Mouse (Mus musculus) embryonic facial prominence, embryonic 12.5 days (tissue): ENCODE measurements around the gene Gm7271. TPM values are rescaled to one million over a fixed set of nuclear protein-coding genes. Genes with fewer than 3 reads are reported as not detected.

Experiments
- ATAC-seq: fragments of 200-750 bp; cut with Nextera tagmentation; 2 replicates; pipeline ENCODE4 v1.8.0; 2017; ENCODE audit not compliant: insufficient number of reproducible peaks, insufficient read depth, low FRiP score, low TSS enrichment
- H3K27ac ChIP-seq: fragments of 300-500 bp; sonication (generic); 2 replicates; pipeline ENCODE4 v1.5.1; 2016; ENCODE audit warnings: mild to moderate bottlenecking
- H3K27me3 ChIP-seq: fragments of 300-500 bp; sonication (generic); 2 replicates; pipeline ENCODE4 v1.6.1; 2016; ENCODE audit warnings: mild to moderate bottlenecking, moderate library complexity
- H3K36me3 ChIP-seq: fragments of 300-500 bp; sonication (generic); 2 replicates; pipeline ENCODE4 v1.6.1; 2016; ENCODE audit warnings: mild to moderate bottlenecking
- H3K4me1 ChIP-seq: fragments of 300-500 bp; sonication (generic); 2 replicates; pipeline ENCODE4 v1.6.1; 2016
- H3K4me2 ChIP-seq: fragments of 300-500 bp; sonication (generic); replicated peaks from 2 replicates; pipeline ENCODE4 v1.6.1; 2016; ENCODE audit warnings: mild to moderate bottlenecking, moderate library complexity
- H3K4me3 ChIP-seq: fragments of 300-500 bp; sonication (generic); 2 replicates; pipeline ENCODE4 v1.5.1; 2016; ENCODE audit warnings: mild to moderate bottlenecking
- H3K9ac ChIP-seq: fragments of 300-500 bp; sonication (generic); 2 replicates; pipeline ENCODE4 v1.6.1; 2016; ENCODE audit warnings: mild to moderate bottlenecking, moderate library complexity
- H3K9me3 ChIP-seq: fragments of 300-500 bp; sonication (generic); 2 replicates; pipeline ENCODE4 v1.6.1; 2016; ENCODE audit warnings: mild to moderate bottlenecking, moderate library complexity
- WGBS: fragments of 180-500 bp; shearing (Covaris S2); methylation state at CpG from one replicate; pipeline ENCODE4 v1.1.7; 2016; 5-methylcytosine and 5-hydroxymethylcytosine counted together
- polyA plus RNA-seq: library from polyadenylated mRNA; unstranded; fragments of >200 nt; fragmentation: Nextera tagmentation; extraction: Ambion mirVana; gene quantifications from 2 replicates; pipeline ENCODE4 v1.2.1, GENCODE M21; 2016

Gm7271 gene
- polyA plus RNA-seq, 1 experiment from 2014 or later, result 3.9 TPM

DNA sequence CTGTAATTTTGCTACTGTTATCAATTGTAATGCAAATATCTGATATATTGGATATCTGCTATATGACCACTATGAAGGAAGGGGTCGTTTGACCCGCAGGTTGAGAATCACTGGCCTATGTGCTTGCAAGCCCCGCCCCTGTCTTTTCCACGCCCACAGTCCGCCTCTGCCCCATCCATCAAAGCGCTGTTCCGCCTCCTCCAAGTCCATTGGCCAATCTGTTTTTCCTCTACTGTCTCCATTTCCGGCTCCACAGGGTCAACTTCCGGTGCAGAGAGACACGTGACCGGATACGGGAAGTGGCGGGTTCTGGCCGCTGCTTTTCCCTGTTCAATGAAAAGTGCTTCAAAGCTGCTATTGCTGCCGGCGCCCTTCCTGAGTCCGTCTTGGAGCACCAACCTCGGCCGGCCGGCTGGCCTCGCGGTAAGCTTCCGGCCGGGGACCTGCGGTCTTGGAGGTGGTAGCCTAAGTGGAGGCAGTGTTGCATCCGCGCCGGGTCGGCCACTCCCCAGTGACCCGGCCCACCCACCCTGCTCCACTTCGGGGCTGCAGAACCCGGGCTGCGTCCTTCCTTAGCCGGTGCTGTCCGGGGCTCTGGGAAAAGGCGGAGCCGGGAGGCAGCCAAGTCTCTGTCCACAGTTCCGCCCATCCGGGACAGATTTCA, 45.3 kb downstream of the Gm7271 start, which contains the start of gene Exoc1:
Exoc1 (plus strand) TSS at position 272 of the 664 bp plus-strand sequence.
- 1% methylated on average over 39 of the region's 39 CpGs for WGBS
- peak within 1 kb of the TSS; percentile 77 for H3K9ac ChIP-seq
- peak within 1 kb of the TSS; percentile 96 for H3K4me3 ChIP-seq
- peaks cover 10% of the 10 kb centered on the region for H3K4me1 ChIP-seq
- ATAC-seq, result peak; percentile 98
- no peaks in the 10 kb centered on the region for H3K9me3 ChIP-seq
- H3K27me3 ChIP-seq, result no peaks in the 10 kb centered on the region
- H3K27ac ChIP-seq, result peak within 1 kb of the TSS; percentile 85
- peak within 1 kb of the TSS; percentile 93 for H3K4me2 ChIP-seq
- H3K36me3 ChIP-seq, result 0 out of 2 replicates have a peak, but pooled peaks cover 4% of the 10 kb centered on the region

DNA sequence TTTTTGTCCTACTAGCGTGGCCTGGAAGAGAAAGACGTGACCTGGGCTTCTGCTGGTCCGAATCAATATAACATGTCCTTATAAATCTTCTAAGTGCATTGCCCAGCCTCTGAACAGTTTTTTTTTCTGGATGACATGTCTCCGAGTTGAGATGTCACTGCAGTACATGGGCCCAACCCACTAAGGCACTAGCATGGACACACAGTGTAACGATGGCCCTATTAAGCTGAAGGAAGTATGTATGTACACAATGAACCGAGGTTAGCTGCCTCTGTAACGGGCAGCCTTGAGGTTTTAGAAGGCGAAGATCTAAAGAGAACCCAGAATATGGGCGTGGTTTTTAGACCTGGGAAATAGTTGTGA, 45.8 kb downstream of the Gm7271 start:
- peak overlapping the region; percentile 77 for H3K9ac ChIP-seq
- H3K4me3 ChIP-seq, result peak overlapping the region; percentile 96
- H3K36me3 ChIP-seq, result 0 out of 2 replicates have a peak, but pooled peaks cover 4% of the 10 kb centered on the region
- H3K4me2 ChIP-seq, result peak overlapping the region; percentile 93
- peak overlapping the region; percentile 85; the same call in 1 of the 2 replicates for H3K27ac ChIP-seq
- no peaks in the 10 kb centered on the region for H3K27me3 ChIP-seq
- WGBS, result 12% methylated on average over 9 of the region's 9 CpGs
- peaks cover 10% of the 10 kb centered on the region for H3K4me1 ChIP-seq
- 0 out of 2 replicates have a peak, but pooled peaks have one; percentile 11 for ATAC-seq
- no peaks in the 10 kb centered on the region for H3K9me3 ChIP-seq

DNA sequence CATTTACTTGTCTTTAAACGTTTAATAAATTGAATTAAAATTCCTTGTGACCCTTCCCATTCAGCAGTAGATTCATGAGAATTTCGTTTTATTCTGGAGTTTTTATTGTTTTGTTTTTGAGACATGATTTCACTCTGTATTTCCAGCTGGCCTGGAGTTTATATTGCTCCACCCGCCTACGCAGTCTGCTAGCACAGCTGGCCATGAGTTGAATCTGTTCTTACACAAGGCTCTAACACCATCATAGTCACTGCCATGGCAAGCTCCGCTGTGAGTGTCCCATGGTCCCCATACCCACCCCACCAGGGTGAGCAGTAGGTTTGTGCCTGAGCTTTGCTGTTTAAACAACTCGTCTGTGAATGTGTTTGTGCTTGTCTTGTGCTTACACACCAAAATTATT, 49.3 kb downstream of the Gm7271 start:
- H3K9ac ChIP-seq, result no peak overlapping the region
- ATAC-seq, result no peak
- no peak overlapping the region for H3K4me3 ChIP-seq
- H3K36me3 ChIP-seq, result peaks cover 28% of the 10 kb centered on the region
- WGBS, result 87% methylated on average over 6 of the region's 6 CpGs
- H3K4me2 ChIP-seq, result no peak overlapping the region
- H3K4me1 ChIP-seq, result peaks cover 10% of the 10 kb centered on the region
- no peaks in the 10 kb centered on the region for H3K9me3 ChIP-seq
- H3K27ac ChIP-seq, result no peak overlapping the region
- H3K27me3 ChIP-seq, result no peaks in the 10 kb centered on the region

- H3K27me3 ChIP-seq, result no peaks in the 10 kb centered on the region
- 78% methylated on average over 1 of the region's 1 CpGs for WGBS
- H3K9me3 ChIP-seq, result no peaks in the 10 kb centered on the region
- H3K4me2 ChIP-seq, result no peak overlapping the region
- no peak overlapping the region for H3K4me3 ChIP-seq
- no peak for ATAC-seq
- H3K9ac ChIP-seq, result no peak overlapping the region
- no peaks in the 10 kb centered on the region for H3K4me1 ChIP-seq
- no peak overlapping the region for H3K27ac ChIP-seq
- peaks cover 37% of the 10 kb centered on the region for H3K36me3 ChIP-seq
Measured at GRCm38 (mm10) chr5:76536231-76536630, 52.4 kb downstream of the Gm7271 start.

GRCm38 (mm10) chr5:76537578-76537977, 53.7 kb downstream of the Gm7271 start:
- H3K4me2 ChIP-seq, result no peak overlapping the region
- H3K9ac ChIP-seq, result no peak overlapping the region
- no peaks in the 10 kb centered on the region for H3K27me3 ChIP-seq
- H3K27ac ChIP-seq, result no peak overlapping the region
- H3K36me3 ChIP-seq, result peaks cover 45% of the 10 kb centered on the region
- H3K4me3 ChIP-seq, result no peak overlapping the region
- no peak for ATAC-seq
- WGBS, result 94% methylated on average over 10 of the region's 10 CpGs
- no peaks in the 10 kb centered on the region for H3K4me1 ChIP-seq
- H3K9me3 ChIP-seq, result no peaks in the 10 kb centered on the region

DNA sequence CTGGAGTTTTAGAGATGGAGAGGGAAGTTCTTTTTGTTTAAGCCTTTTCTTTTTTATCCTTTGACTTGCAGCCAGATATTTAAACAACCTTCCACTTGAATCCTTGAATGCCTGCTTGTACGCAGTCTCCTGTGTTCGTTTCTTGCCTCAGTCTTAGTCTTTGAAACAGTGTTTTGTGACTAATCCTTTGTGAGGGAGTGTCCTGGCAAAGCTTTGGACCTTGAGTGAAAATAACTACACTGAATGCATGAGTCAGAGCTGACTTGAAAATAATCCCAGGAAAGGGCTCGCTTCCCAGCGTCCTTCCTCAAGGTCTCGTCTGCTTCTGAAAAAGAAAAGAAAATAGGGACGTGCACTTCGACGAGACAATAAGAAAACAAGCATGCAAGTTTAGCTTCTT, 56.3 kb downstream of the Gm7271 start:
- no peaks in the 10 kb centered on the region for H3K9me3 ChIP-seq
- H3K9ac ChIP-seq, result no peak overlapping the region
- ATAC-seq, result no peak
- H3K27ac ChIP-seq, result no peak overlapping the region
- H3K27me3 ChIP-seq, result no peaks in the 10 kb centered on the region
- 89% methylated on average over 8 of the region's 8 CpGs for WGBS
- no peak overlapping the region for H3K4me2 ChIP-seq
- H3K4me1 ChIP-seq, result no peaks in the 10 kb centered on the region
- H3K4me3 ChIP-seq, result no peak overlapping the region
- peaks cover 62% of the 10 kb centered on the region for H3K36me3 ChIP-seq

GRCm38 (mm10) chr5:76540842-76541241, 57.0 kb downstream of the Gm7271 start:
- Histone ChIP-seq H3K9ac (no peak overlapping the region), H3K4me2 (no peak overlapping the region), H3K4me1 (no peaks in the 10 kb centered on the region), H3K27ac (no peak overlapping the region), H3K36me3 (peaks cover 57% of the 10 kb centered on the region), H3K9me3 (no peaks in the 10 kb centered on the region), H3K4me3 (no peak overlapping the region), H3K27me3 (no peaks in the 10 kb centered on the region)
- ATAC-seq, result no peak

DNA sequence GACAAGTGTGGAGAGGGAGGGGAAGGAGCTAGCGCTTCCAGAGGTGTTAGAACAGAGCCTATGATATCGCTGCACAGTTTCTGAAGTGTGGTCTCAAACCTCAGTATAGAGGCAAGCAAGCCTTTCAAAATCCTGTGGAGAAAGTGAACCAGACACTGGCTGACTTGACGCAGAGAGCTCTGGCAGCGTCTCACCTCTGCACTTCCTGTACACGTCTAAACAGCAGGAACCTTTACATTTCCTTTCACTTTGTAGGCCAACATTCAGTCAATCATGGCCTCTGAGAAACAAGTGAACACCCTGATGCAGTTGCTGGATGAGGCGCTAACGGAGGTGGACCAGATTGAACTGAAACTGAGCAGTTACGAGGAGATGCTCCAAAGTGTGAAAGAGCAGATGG, 59.4 kb downstream of the Gm7271 start:
- H3K9me3 ChIP-seq, result no peaks in the 10 kb centered on the region
- no peak for ATAC-seq
- H3K4me2 ChIP-seq, result no peak overlapping the region
- no peak overlapping the region for H3K9ac ChIP-seq
- WGBS, result 94% methylated on average over 8 of the region's 8 CpGs
- H3K36me3 ChIP-seq, result peaks cover 48% of the 10 kb centered on the region
- H3K27ac ChIP-seq, result no peak overlapping the region
- H3K4me1 ChIP-seq, result no peaks in the 10 kb centered on the region
- no peaks in the 10 kb centered on the region for H3K27me3 ChIP-seq
- H3K4me3 ChIP-seq, result no peak overlapping the region

GRCm38 (mm10) chr5:76550426-76550825, 66.6 kb downstream of the Gm7271 start:
- no peaks in the 10 kb centered on the region for H3K27me3 ChIP-seq
- H3K4me1 ChIP-seq, result no peaks in the 10 kb centered on the region
- no peak overlapping the region for H3K4me3 ChIP-seq
- peaks cover 28% of the 10 kb centered on the region for H3K36me3 ChIP-seq
- ATAC-seq, result no peak
- no peak overlapping the region for H3K4me2 ChIP-seq
- H3K27ac ChIP-seq, result no peak overlapping the region
- H3K9me3 ChIP-seq, result no peaks in the 10 kb centered on the region
- WGBS, result 89% methylated on average over 8 of the region's 8 CpGs
- no peak overlapping the region for H3K9ac ChIP-seq

DNA sequence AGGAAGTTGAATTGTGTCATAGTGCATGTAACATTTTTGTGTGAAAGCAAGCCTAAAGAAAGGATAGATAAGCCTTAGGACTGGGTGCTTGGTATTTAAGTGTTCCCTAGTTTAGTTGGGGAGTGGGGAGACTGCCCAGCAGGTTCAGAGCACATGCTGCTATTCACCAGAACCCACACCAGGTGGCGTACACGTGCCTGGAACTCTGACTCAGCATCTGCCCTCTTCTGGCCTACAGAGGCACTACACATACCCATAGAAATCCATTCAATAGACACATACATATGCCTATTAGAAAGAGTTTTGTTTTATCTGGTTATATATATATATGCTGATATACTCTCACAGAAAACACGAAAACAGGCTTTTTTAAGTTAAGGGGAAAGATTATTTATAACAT, 81.5 kb downstream of the Gm7271 start:
- H3K9ac ChIP-seq, result no peak overlapping the region
- peaks cover 62% of the 10 kb centered on the region for H3K36me3 ChIP-seq
- ATAC-seq, result no peak
- 22% methylated on average over 3 of the region's 3 CpGs for WGBS
- H3K4me2 ChIP-seq, result no peak overlapping the region
- no peaks in the 10 kb centered on the region for H3K9me3 ChIP-seq
- H3K4me1 ChIP-seq, result no peaks in the 10 kb centered on the region
- H3K27me3 ChIP-seq, result no peaks in the 10 kb centered on the region
- no peak overlapping the region for H3K27ac ChIP-seq
- no peak overlapping the region for H3K4me3 ChIP-seq
